Mouse (Mus musculus): ENCODE measurements around the gene Fibp.

Fibp gene

GRCm38 (mm10) chr19:5463791-5464562, 3.6 kb downstream of the Fibp start:
- DNase-seq (ENCODE audit: low spot score in 2 of 2), result no peak

- no peak for DNase-seq (ENCODE audit: low spot score in 2 of 2)
Observed at GRCm38 (mm10) chr19:5465037-5465436, 4.6 kb downstream of the Fibp start.

- no peak for DNase-seq (ENCODE audit: low spot score in 2 of 2)
Observed at GRCm38 (mm10) chr19:5466916-5467500, 6.6 kb downstream of the Fibp start.

GRCm38 (mm10) chr19:5468374-5468773, 8.0 kb downstream of the Fibp start, which contains the start of gene Ctsw:
TSS of gene Ctsw (minus strand) at chr19:5468507.
- no peak for DNase-seq (ENCODE audit: low spot score in 2 of 2)

GRCm38 (mm10) chr19:5471846-5472245, 11.4 kb downstream of the Fibp start:
- no peak for DNase-seq (ENCODE audit: low spot score in 2 of 2)

- DNase-seq (ENCODE audit: low spot score in 2 of 2), result no peak
Observed at GRCm38 (mm10) chr19:5472857-5473256, 12.4 kb downstream of the Fibp start.

- peak; percentile 77 to 79 for DNase-seq (ENCODE audit: low spot score in 2 of 2)
Observed at GRCm38 (mm10) chr19:5473720-5474119, 13.3 kb downstream of the Fibp start, which contains the start of gene Efemp2. TSS of gene Efemp2 (plus strand) at chr19:5473954.

GRCm38 (mm10) chr19:5474281-5475068, 14.1 kb downstream of the Fibp start:
- DNase-seq (ENCODE audit: low spot score in 2 of 2), result no peak

- DNase-seq (ENCODE audit: low spot score in 2 of 2), result no peak
Observed at GRCm38 (mm10) chr19:5475069-5475714, 14.8 kb downstream of the Fibp start.

GRCm38 (mm10) chr19:5477004-5477667, 16.7 kb downstream of the Fibp start:
- no peak for DNase-seq (ENCODE audit: low spot score in 2 of 2)

- DNase-seq (ENCODE audit: low spot score in 2 of 2), result no peak
Observed at GRCm38 (mm10) chr19:5477668-5478300, 17.4 kb downstream of the Fibp start.

GRCm38 (mm10) chr19:5480016-5480415, 19.6 kb downstream of the Fibp start:
- DNase-seq (ENCODE audit: low spot score in 2 of 2), result no peak

GRCm38 (mm10) chr19:5481398-5481797, 21.0 kb downstream of the Fibp start:
- DNase-seq (ENCODE audit: low spot score in 2 of 2), result no peak

GRCm38 (mm10) chr19:5483386-5484359, 23.3 kb downstream of the Fibp start:
- DNase-seq (ENCODE audit: low spot score in 2 of 2), result no peak

GRCm38 (mm10) chr19:5484496-5484895, 24.1 kb downstream of the Fibp start:
- no peak for DNase-seq (ENCODE audit: low spot score in 2 of 2)

- no peak for DNase-seq (ENCODE audit: low spot score in 2 of 2)
Observed at GRCm38 (mm10) chr19:5485371-5485770, 25.0 kb downstream of the Fibp start.

GRCm38 (mm10) chr19:5485821-5486220, 25.4 kb downstream of the Fibp start:
- no peak for DNase-seq (ENCODE audit: low spot score in 2 of 2)

- no peak for DNase-seq (ENCODE audit: low spot score in 2 of 2)
Observed at GRCm38 (mm10) chr19:5486286-5486685, 25.9 kb downstream of the Fibp start.

GRCm38 (mm10) chr19:5486771-5487170, 26.4 kb downstream of the Fibp start:
- DNase-seq (ENCODE audit: low spot score in 2 of 2), result no peak
